Mouse (Mus musculus): ENCODE measurements around the gene Tsga10ip.
"Not testable (repeated sequence)": the region's sequence is repeated elsewhere in the genome, so short reads cannot be mapped to it uniquely, and the experiment has no call there.

Gene Tsga10ip

GRCm38 (mm10) chr19:5424092-5424781 lies 21.9 kb upstream of the Tsga10ip start:
- peak; percentile 81 for DNase-seq (ENCODE audit: low read depth)

- DNase-seq (ENCODE audit: low read depth) = no peak
Observed at GRCm38 (mm10) chr19:5423561-5423960, 21.2 kb upstream of the Tsga10ip start.

- DNase-seq (ENCODE audit: low read depth) = no peak
Observed at GRCm38 (mm10) chr19:5422895-5423443, 20.6 kb upstream of the Tsga10ip start.

GRCm38 (mm10) chr19:5422267-5422666 lies 19.9 kb upstream of the Tsga10ip start:
- DNase-seq (ENCODE audit: low read depth) = no peak

- DNase-seq (ENCODE audit: low read depth) = no peak
Observed at GRCm38 (mm10) chr19:5421784-5422183, 19.5 kb upstream of the Tsga10ip start.

- no peak for DNase-seq (ENCODE audit: low read depth)
Observed at GRCm38 (mm10) chr19:5420579-5420978, 18.3 kb upstream of the Tsga10ip start.

GRCm38 (mm10) chr19:5419630-5420029 lies 17.3 kb upstream of the Tsga10ip start:
- DNase-seq (ENCODE audit: low read depth) = no peak

- DNase-seq (ENCODE audit: low read depth) = no peak
Observed at GRCm38 (mm10) chr19:5418750-5419466, 16.6 kb upstream of the Tsga10ip start.

GRCm38 (mm10) chr19:5414534-5414957 lies 12.2 kb upstream of the Tsga10ip start:
- no peak for DNase-seq (ENCODE audit: low read depth)

- no peak for DNase-seq (ENCODE audit: low read depth)
Observed at GRCm38 (mm10) chr19:5413840-5414239, 11.5 kb upstream of the Tsga10ip start.

- no peak for DNase-seq (ENCODE audit: low read depth)
Observed at GRCm38 (mm10) chr19:5411961-5412360, 9.6 kb upstream of the Tsga10ip start.

- DNase-seq (ENCODE audit: low read depth) = no peak
Observed at GRCm38 (mm10) chr19:5410641-5411040, 8.3 kb upstream of the Tsga10ip start.

GRCm38 (mm10) chr19:5409068-5409467 lies 6.7 kb upstream of the Tsga10ip start:
- DNase-seq (ENCODE audit: low read depth) = peak; percentile 91

- peak; percentile 36 for DNase-seq (ENCODE audit: low read depth)
Observed at GRCm38 (mm10) chr19:5408057-5409001, 6.0 kb upstream of the Tsga10ip start.

GRCm38 (mm10) chr19:5407133-5407532 lies 4.8 kb upstream of the Tsga10ip start:
- no peak for DNase-seq (ENCODE audit: low read depth)

GRCm38 (mm10) chr19:5406531-5407126 lies 4.3 kb upstream of the Tsga10ip start:
- DNase-seq (ENCODE audit: low read depth) = not testable (repeated sequence)

GRCm38 (mm10) chr19:5405924-5406323 lies 3.6 kb upstream of the Tsga10ip start:
- DNase-seq (ENCODE audit: low read depth) = no peak

GRCm38 (mm10) chr19:5401073-5401472 lies 1.3 kb downstream of the Tsga10ip start:
- DNase-seq (ENCODE audit: low read depth) = not testable (repeated sequence)

- DNase-seq (ENCODE audit: low read depth) = no peak
Observed at GRCm38 (mm10) chr19:5395371-5395770, 7.0 kb downstream of the Tsga10ip start.

- no peak for DNase-seq (ENCODE audit: low read depth)
Observed at GRCm38 (mm10) chr19:5394168-5394567, 8.2 kb downstream of the Tsga10ip start.

GRCm38 (mm10) chr19:5392892-5393291 lies 9.4 kb downstream of the Tsga10ip start:
- peak; percentile 90 for DNase-seq (ENCODE audit: low read depth)

GRCm38 (mm10) chr19:5390416-5390815 lies 11.9 kb downstream of the Tsga10ip start:
- DNase-seq (ENCODE audit: low read depth) = no peak
